ENCODE assay signal across 7 mouse cellular contexts in genomic region chr5:130858148-130858547, GRCm38 (mm10).
DNase-seq lines count a peak whose midpoint lies in the region; ATAC-seq lines count a peak whose summit lies in the region.

No protein-coding gene starts in this region.

- 23% methylated on average over 8 of the region's 8 CpGs for WGBS in limb, embryonic 13.5 days

- H3K9me3 ChIP-seq in limb, embryonic 13.5 days = no peaks in the 10 kb centered on the region

- peak; percentile 44 to 69 for DNase-seq in left cerebral cortex, adult 18-20 months (ENCODE audit: low spot score in 2 of 2)
- DNase-seq in left cerebral cortex, adult 11 months (ENCODE audit: low spot score) = no peak
- DNase-seq in MN1 (ENCODE audit: low spot score) = peak; percentile 45
- peak; percentile 46 for DNase-seq in c-Kit-positive CD71-negative TER-119-negative erythroid progenitor cells, embryonic 14.5 days (ENCODE audit: low read depth)
- peak; percentile 83 for DNase-seq in retina, embryonic 14.5 days (ENCODE audit: low spot score)

- no peak overlapping the region for H3K9ac ChIP-seq in limb, embryonic 13.5 days

- no peaks in the 10 kb centered on the region for H3K27me3 ChIP-seq in limb, embryonic 13.5 days

- no peak overlapping the region for H3K27ac ChIP-seq in limb, embryonic 13.5 days

- H3K36me3 ChIP-seq in limb, embryonic 13.5 days = no peaks in the 10 kb centered on the region

- H3K4me2 ChIP-seq in limb, embryonic 13.5 days (replicated peaks) = no peak overlapping the region

- no peaks in the 10 kb centered on the region for H3K4me1 ChIP-seq in limb, embryonic 13.5 days

- ATAC-seq in granulocyte monocyte progenitor cell, adult 5-6 weeks (replicated peaks; ENCODE audit: poor library complexity, severe bottlenecking) = peak; percentile 72
- ATAC-seq in limb, embryonic 13.5 days (ENCODE audit: low FRiP score, low read depth) = peak; percentile 17; the same call in 1 of the 2 replicates

- no peak overlapping the region for H3K4me3 ChIP-seq in limb, embryonic 13.5 days
